Mouse (Mus musculus) left cerebral cortex, postnatal 25 days (tissue): ENCODE data around the gene Snx18. TPM values are rescaled to one million over a fixed set of nuclear protein-coding genes. Genes with fewer than 3 reads are reported as not detected.

Source experiments
- DNase-seq, 2 experiments: peaks; one replicate each; pipeline ENCODE4 v3.0.0; 2022; ENCODE audit warnings: low spot score in 2 of 2, mixed read lengths in 1 of 2
- intact Hi-C: fragments of 180-260 bp; cut with DNase I; formaldehyde crosslinking; loops from one replicate; pipeline ENCODE4 v1.15.1; 2025
- total RNA-seq, 2 experiments: library from RNA; stranded (reverse); gene quantifications; 2 replicates each; pipeline ENCODE4 v1.2.3; 2021

Gene Snx18
- total RNA-seq, 2 experiments from 2014 or later: 21.4 to 25.7 TPM

DNA sequence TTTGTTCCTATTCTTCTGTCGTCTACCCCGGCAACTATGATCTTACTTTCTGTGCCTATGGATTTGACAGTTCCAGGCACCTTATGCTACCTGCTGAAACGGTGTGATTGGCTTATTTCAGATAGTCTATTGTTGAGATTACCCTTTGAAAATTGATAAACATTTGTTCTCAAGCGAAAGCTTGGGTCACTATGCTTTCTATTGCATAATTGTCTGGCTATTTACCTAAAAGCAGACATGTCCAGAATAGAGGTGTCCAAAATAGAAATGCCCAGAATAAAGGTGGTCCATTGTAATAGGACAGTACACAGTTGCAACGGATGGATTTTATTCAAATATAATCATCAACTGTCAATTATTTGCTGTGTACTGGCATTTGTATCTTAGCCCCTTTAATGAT lies 36.9 kb downstream of the Snx18 start:
- intact Hi-C loops: no loop called here
- DNase-seq: no peak

DNA sequence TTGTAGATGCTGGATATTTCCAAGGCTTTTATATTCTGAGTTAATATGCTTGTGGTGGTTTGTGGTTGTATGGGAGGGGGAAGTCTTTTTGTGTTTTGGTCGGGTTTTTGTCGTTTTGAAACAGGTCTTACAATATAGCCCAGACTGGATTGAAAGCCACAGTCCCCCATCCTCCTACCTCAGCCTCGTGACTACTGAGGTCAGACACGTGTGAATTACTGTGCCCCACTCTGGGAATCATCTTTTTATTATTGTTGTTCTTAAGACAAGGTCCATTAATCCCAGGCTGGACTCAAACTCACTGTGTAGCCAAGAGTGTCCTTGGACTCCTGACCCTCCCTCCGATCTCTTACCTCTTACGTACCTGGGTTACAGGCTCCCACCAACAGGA lies 38.0 kb downstream of the Snx18 start:
- no peak for DNase-seq
- intact Hi-C loops: no loop called here

DNA sequence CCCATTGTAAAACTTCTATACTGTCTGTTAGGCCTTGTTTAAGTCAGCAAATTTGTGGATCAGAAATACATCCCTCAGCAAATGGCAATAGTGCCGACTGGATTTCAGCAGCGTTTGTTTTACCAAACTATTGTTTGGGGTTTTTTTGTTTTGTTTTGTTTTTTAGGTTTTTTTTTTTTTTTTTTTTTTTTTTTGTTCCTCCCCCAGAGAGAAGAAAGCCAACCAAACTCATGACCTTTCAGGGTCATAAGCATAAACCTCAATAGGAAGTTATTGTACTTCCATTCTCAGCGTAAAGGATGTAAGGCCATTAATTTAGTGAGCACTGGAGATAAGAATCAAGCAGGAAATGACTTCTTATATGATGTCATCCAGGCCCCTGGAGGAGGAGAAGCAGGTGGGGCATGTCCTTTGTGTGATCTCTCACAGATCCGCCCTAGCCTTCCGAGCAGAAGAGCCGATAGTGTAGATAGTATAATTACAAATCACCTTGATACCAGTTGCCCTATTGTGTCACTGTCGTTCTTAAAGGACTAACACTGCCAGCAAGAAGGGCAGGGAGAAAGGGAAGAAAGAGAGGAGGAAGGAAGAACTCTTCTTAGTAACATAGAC lies 38.5 kb downstream of the Snx18 start:
- no peak for DNase-seq
- intact Hi-C loops: no loop called here

DNA sequence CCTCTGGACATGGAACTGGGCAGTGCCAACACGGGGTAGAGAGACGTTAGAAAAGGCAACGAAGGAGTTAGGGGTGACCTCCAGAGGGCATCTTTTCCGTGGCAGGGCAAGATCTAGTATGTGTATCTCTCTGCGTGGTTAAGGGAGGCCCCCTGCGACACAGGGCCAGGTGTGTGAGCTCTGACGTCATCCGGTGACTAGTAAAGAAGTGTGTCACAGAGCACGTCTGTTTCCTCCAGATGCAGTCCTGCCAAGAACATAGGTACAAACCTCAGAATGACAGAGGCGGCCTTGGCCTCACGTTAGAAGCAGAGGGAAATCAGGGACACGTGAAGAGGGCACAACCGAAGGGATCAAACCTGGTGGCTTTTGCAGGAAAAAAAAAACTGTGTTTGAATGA lies 44.1 kb downstream of the Snx18 start:
- intact Hi-C loops: no loop called here
- no peak for DNase-seq

DNA sequence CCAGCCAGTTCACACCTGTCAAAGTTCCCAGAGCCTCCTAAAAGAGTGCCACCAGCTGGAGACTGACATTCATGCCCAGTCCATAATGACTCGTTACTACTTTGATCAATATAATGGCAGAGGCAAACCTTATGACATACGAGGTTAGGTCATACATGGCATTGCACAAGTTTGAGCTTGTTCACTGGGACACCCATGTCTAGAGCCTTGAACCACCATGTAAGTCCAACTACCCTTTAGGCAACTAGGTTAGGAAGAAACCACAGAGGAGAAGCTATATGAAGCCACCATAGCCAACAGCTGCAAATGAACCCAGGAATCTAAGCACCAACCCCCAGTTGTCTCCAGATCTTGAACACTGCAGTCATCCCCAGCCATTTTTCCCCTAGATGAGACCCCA lies 45.0 kb downstream of the Snx18 start:
- intact Hi-C loops: no loop called here
- no peak for DNase-seq

DNA sequence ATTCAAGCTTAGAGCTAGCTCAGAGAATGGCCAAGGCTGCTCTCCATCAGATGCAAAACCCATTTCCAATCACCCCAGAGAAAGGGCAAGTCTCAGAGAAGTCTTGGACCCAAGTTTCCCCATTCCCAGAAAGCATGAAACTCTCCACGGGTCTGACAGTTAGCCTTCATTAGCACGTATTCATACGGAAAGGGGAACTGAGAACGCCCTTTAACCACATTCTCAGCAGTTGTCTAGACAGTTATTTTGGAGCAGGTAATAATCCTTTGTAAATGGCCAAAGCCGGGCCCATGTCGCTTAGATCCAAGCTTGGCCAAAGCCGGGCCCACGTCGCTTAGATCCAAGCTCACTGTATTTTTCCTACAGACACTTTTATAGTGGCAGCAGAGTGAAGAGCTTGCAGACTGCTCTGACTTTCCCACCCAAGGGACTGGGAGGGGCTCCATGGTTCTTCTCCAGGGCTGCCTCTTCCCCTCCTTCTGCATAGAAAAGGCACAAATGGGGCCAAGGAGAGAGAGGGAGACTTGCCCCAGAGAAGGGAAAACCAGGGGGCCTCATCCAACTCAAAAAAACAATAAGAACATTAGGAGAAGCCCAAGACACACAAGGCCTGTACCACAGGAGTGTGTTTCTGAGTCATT lies 46.2 kb downstream of the Snx18 start:
- no peak for DNase-seq

DNA sequence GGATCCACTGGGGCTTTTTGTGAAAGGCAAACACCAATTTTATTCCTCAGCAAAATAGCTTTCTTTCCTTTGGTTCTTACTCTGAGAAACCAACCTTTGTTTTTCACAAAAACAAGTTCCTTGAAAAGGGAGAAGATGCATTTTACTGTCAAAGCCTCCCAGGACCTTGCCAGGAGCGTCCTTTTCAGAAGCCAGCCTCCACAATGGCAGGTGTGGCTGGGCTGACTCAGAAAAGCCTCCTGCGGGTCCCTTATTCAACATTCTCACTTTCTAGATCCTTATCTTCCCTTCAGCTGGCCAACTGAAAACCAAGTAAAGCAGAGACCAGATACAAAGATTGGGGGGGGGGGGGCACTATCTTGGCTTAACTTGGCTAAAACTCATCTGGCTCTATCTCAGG lies 48.8 kb downstream of the Snx18 start:
- no peak for DNase-seq
- intact Hi-C loops: no loop called here

More for the DNA sequence above, 46.2 kb downstream of the Snx18 start:
- intact Hi-C loops: no loop called here

DNA sequence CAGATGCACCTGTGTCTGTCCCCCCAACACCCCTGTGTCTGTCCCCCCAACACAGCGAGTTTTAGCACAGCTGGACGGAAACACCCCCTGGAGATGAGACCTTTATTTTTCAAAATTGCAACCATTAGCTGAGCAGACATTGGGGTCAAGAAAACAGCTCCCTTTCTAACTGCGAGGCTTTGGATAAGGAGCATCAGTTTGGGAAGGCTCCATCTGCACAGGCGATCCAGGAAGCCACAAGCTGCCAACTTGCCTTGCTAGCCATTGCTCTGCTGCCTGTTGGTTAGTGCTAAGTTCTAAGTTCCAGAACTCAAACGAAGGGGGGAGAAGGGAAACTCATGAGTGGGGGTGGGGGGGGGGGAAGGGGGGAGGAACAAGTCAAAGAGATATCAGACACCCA lies 51.4 kb downstream of the Snx18 start:
- intact Hi-C loops: no loop called here
- DNase-seq: no peak

DNA sequence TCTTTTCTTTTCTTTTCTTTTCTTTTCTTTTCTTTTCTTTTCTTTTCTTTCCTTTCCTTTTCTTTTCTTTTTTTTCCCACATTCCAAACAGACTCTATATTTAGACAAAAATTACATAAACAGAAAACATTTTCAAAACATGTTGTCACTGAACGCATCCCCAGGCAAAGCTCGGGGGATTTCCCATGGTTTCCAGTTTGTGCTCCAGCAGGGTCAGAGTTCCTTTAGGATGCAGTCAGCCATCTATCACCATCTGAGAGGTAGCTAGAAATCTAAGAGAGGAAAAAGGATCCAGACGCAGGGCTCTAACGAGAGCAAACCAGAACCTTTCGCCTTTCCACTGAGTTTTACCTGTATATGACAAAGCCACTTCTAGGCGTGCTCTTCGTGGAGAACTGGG lies 52.0 kb downstream of the Snx18 start:
- intact Hi-C loops: no loop called here
- no peak for DNase-seq

DNA sequence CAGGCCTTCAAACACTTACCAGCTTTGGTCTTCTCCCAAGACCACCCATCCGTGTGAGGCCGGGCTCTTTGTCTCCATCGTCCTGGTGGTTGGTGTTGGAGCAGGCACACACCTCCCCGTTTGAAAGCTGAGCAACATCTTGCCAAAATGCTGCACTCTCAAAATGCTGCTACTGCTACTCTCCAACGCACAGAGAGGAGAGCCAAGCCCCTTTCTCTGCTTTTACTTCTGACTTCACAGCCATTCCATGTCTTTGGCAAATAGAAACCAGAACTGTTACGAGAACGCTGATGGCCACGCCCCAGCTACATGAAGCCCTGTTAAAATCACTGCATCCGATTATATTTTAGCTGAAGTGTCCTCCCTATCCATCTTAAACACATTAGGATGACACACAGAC lies 58.7 kb downstream of the Snx18 start:
- DNase-seq: no peak
- intact Hi-C loops: no loop called here

DNA sequence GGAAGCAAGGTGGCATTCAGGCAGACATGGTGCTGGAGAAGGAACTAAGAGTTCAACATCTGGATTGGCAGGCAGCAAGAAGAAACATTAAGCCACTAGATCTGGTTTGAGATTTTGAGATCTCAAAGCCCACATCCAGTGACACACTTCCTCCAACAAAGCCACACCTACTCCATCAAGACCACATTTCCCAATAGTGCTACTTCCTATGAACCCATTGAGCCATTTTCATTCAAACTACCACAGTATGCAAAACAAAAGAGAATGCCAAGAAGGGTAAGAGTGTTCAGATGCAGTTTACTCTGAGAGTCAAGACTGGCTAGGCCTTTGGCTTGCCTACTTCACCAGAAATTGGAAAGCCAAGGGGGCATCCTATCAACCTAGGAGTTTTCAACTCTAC lies 61.8 kb downstream of the Snx18 start:
- intact Hi-C loops: no loop called here

DNA sequence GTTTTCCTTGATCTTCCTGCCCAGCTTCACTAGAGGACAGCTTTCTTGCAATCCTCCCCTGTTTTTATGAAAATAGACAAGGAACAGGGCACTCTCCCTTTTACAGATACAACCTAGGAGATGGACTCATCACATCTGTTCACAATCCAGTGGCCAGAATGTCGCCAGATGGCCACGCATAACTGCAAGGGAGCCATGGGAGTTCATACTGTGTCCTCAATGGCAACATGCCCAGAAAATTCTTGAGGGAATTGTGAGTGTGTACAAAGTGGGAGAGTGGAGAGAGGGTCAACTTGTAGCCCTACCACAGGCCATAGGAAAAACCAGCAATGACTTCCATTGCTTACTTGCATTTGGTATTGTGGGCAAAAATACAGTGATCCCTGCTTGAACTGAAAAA lies 63.1 kb downstream of the Snx18 start:
- DNase-seq: no peak
- intact Hi-C loops: no loop called here

More for the DNA sequence above, 61.8 kb downstream of the Snx18 start:
- no peak for DNase-seq

DNA sequence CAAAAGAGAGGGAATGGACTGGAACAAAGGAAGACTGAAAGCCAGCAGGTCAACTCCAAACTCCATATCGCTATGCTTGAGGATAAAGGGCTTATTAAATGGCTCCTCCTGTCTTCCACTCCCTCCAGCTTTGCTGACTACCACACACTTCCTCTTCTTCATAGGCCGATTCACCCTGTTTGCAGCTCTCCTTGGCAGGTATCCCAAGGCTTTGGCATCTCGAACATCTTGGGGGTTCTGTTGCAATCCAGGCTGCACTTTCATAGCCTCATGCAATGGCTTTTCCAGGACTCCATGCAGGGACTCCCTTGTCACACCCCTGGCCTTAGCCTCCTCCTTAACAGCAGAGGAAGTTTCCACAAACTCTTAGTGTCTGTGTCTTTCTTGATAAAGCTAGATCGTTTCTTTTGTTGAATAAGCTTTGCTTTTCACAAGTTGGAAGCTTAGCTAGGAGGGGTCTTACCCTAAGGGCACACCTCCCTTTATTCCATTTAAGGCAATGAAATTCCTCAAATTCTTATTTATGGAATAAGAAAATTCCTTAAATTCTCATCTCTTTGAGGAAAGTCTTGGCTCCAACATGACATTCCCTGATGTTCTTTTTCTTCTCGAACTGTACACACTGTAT lies 64.6 kb downstream of the Snx18 start:
- intact Hi-C loops: no loop called here
- DNase-seq: no peak

DNA sequence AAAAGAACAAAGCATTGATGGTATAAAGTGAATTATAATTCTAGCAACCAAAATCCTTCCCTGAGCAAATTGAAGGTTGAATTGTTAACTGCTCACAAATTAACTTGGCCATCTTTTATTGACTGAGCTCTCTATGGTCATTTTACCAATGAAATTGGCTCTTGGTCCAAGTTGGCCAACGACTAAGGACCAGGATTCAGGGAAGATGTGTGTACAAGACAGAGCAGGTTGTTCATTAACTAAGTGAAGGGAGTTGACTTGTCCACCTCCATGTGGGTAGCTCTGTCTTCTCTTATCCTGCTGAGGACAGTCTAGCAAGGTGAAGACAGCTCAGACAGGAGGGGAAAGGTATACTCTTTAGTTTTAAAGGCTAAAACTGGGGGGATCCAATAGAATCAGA lies 66.0 kb downstream of the Snx18 start:
- intact Hi-C loops: no loop called here

DNA sequence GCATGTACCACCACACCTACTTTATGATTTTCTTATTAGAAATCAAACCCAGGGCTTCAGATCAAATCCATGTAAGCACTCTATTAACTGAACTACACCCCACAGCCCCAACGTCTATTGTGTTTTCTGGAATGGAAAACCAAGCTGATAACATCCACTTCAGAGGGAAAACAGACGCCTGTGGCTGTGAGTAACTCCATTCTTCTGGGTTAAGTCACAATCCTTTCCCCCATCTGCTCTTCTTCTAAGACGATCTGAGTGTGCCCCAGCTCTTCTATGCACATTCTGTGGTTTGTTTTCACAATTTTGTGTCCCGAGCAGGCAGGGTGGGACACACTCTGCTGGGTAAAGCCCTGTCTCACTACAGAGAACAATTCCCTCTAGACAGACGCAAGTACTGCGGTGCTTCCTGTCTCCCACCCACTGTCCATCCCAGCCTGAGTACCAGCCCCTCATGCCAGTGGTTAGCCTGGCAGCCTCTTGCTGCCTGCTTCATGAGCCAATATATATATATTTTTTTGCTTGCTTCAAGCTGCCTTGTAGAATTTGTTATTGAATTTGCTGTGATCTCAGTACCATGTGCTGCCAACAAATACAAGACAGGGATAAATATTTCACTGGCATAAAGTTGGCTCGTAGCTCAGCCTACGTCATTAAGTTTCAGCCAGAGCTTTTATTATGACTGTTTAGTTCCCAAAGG lies 67.3 kb downstream of the Snx18 start:
- no peak for DNase-seq
- intact Hi-C loops: no loop called here

More for the DNA sequence above, 66.0 kb downstream of the Snx18 start:
- no peak for DNase-seq

DNA sequence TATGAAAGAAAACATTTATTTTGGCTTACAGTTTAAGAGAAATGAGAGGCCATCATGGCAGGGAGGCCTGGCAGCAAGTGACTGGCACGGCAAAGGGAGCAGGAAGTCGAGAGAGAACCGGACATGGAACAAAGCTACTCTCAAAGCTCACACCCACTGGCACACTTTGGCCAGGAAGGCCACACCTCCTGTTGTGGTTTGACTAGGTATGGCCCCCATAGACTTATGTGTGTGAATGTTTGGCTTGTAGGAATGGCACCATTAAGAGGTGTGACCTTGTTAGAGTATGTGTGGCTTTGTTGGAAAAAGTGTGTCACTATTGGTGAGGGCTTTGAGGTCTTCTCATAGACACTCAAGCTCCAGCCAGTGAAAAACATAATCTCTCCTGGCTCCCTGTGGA lies 69.3 kb downstream of the Snx18 start:
- no peak for DNase-seq
- intact Hi-C loops: no loop called here

DNA sequence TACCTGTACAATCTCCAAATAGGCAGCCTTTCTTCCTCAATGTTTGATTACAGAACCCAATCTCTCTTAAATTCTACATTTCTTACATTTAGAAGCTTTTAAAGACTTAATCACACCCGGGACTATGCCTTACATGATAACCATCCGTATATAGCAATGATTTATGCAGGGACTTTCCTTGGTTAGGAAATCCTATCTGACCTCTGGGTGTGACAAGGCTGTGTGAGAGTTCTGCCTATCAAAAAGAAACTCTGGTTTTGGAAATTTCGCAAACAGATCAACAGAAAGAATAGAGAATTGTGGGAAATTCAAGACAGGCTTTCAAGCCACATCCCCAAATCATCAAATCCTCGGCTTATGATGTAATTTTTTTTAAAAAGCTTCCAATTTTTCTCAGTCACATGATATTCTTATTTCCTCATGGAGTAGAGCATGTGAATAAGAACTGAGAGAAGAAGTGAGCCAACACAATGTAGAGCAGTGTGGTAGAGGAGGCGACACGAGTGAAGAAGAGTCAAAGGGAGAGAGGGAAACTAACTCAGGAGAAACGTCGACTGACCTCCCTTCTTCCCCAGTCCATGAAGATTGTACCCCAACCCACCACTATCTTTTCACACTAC lies 70.4 kb downstream of the Snx18 start:
- DNase-seq: no peak
- intact Hi-C loops: no loop called here

DNA sequence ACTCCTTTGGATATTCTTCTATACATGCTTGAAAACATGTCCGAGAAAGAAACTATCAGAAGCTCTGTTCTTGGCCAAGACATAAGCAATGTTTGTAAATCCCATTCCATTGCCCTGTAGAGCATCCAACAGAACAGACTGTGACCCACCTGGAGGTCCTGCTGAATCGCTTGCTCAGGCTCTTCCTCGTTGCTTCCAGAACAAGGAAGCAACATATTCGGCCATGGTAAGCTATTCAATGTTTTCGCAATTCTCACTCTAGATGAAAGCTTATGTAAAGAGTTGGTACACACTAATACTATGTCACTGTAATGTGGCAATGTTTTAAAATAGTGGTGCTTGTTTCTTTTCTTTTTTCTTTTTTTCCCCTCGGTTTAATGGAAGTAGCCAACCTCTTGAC lies 76.0 kb downstream of the Snx18 start:
- no peak for DNase-seq
- intact Hi-C loops: no loop called here
